Comparison of ENCODE assay signal across 8 mouse cellular contexts in the genomic region with DNA sequence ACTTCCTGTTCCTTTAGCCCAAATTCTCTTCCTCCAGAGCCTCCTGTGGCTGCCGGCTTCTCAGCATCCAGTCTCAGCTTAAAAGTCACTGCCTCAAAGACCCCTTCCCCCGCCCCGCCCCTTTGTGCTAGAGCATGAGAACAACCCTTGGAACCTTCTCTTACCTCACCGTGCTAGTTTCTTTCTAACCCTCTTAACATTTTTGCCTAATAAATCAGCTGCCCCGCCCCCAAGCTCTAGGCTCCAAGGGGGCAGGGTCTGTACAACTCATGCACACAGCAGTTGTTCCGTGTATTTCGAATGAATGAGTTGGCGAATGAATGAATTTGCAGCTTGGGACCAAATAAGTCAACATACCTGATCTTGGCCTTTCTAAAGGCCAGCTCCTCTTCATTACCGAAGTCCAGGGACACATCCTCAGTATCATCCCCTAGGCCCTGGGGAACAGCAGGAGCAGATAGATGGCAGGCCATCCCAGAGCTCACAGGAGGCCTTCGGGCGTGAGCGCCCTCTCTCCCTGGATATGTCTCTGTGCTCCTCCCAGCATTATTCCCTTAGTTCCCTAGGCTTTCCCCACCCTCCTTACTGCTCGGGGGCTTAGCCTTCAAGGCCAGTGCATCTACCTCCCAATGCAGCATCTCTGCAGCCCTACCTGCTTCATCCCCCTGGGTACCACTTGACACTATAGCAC. TPM values are rescaled to one million over a fixed set of nuclear protein-coding genes. Genes with fewer than 3 reads are reported as not detected.
DNase-seq lines count a peak whose midpoint lies in the region; ATAC-seq and TF ChIP-seq lines count a peak whose summit lies in the region.

No protein-coding gene starts in this region.

- H3K4me2 ChIP-seq in heart, embryonic 12.5 days, result peak overlapping the region; percentile 69
- H3K4me2 ChIP-seq in forebrain, postnatal 0 days (ENCODE audit: low read depth), result peak overlapping the region; percentile 81
- H3K4me2 ChIP-seq in midbrain, embryonic 14.5 days (ENCODE audit: low read length), result peak overlapping the region; percentile 81

- H3K9me3 ChIP-seq in heart, embryonic 12.5 days (replicated peaks), result no peaks in the 10 kb centered on the region
- no peaks in the 10 kb centered on the region for H3K9me3 ChIP-seq in forebrain, postnatal 0 days (ENCODE audit: low read length)
- H3K9me3 ChIP-seq in midbrain, embryonic 14.5 days (ENCODE audit: control insufficient read depth, low read length), result no peaks in the 10 kb centered on the region

- no peak for ATAC-seq in heart, embryonic 12.5 days (ENCODE audit: insufficient number of reproducible peaks, low FRiP score)
- ATAC-seq in forebrain, postnatal 0 days, result peak; percentile 85
- peak; percentile 73; the same call in 1 of the 2 replicates for ATAC-seq in midbrain, embryonic 14.5 days (ENCODE audit: low FRiP score, low TSS enrichment)

- H3K36me3 ChIP-seq in heart, embryonic 12.5 days, result no peaks in the 10 kb centered on the region
- no peaks in the 10 kb centered on the region for H3K36me3 ChIP-seq in forebrain, postnatal 0 days (ENCODE audit: insufficient read depth)
- no peaks in the 10 kb centered on the region for H3K36me3 ChIP-seq in midbrain, embryonic 14.5 days (ENCODE audit: control insufficient read depth, insufficient read depth, low read length)

- no peak for TF ChIP-seq CTCF in forebrain, postnatal 0 days (IDR thresholded peaks at IDR 0.05; ENCODE audit: low read depth)

- H3K27ac ChIP-seq in heart, embryonic 12.5 days (ENCODE audit: poor library complexity, severe bottlenecking), result no peak overlapping the region
- peak overlapping the region; percentile 91 for H3K27ac ChIP-seq in forebrain, postnatal 0 days (ENCODE audit: low read depth, low read length)
- H3K27ac ChIP-seq in midbrain, embryonic 14.5 days (replicated peaks; ENCODE audit: low read depth, low read length), result peak overlapping the region; percentile 77

- DNase-seq in heart, adult 8-10 months (ENCODE audit: low spot score), result no peak
- peak; percentile 47 for DNase-seq in Muller cell, postnatal 12 days (ENCODE audit: inconsistent ontology term)
- DNase-seq in forebrain, postnatal 0 days, result peak; percentile 53
- DNase-seq in midbrain, embryonic 14.5 days, result peak; percentile 46
- DNase-seq in left cerebral cortex, adult 18-20 months (ENCODE audit: low spot score in 2 of 2), result no peak
- DNase-seq in frontal cortex, postnatal 10 days (ENCODE audit: low spot score in 2 of 2), result no peak
- no peak for DNase-seq in gastrocnemius, postnatal 25 days

- WGBS in heart, embryonic 12.5 days, result 32% methylated on average over 13 of the region's 13 CpGs
- WGBS in forebrain, postnatal 0 days, result 10% methylated on average over 13 of the region's 13 CpGs
- WGBS in midbrain, embryonic 14.5 days, result 11% methylated on average over 13 of the region's 13 CpGs

- H3K9ac ChIP-seq in heart, embryonic 12.5 days, result peak overlapping the region; percentile 59
- peak overlapping the region; percentile 82 for H3K9ac ChIP-seq in forebrain, postnatal 0 days
- H3K9ac ChIP-seq in midbrain, embryonic 14.5 days (replicated peaks; ENCODE audit: low read length), result peak overlapping the region; percentile 61

- H3K4me3 ChIP-seq in heart, embryonic 12.5 days, result peak overlapping the region; percentile 37
- H3K4me3 ChIP-seq in forebrain, postnatal 0 days (ENCODE audit: low read depth, low read length), result peak overlapping the region; percentile 60
- peak overlapping the region; percentile 50 for H3K4me3 ChIP-seq in midbrain, embryonic 14.5 days (replicated peaks; ENCODE audit: low read depth, low read length)

- no peaks in the 10 kb centered on the region for H3K27me3 ChIP-seq in heart, embryonic 12.5 days (replicated peaks)
- H3K27me3 ChIP-seq in forebrain, postnatal 0 days (ENCODE audit: insufficient read depth, low read length), result no peaks in the 10 kb centered on the region
- no peaks in the 10 kb centered on the region for H3K27me3 ChIP-seq in midbrain, embryonic 14.5 days (ENCODE audit: control insufficient read depth, insufficient read depth, low read length)

- H3K4me1 ChIP-seq in heart, embryonic 12.5 days (replicated peaks), result peaks cover 19% of the 10 kb centered on the region
- H3K4me1 ChIP-seq in forebrain, postnatal 0 days (ENCODE audit: insufficient read depth), result peaks cover 14% of the 10 kb centered on the region
- peaks cover 29% of the 10 kb centered on the region for H3K4me1 ChIP-seq in midbrain, embryonic 14.5 days (ENCODE audit: control insufficient read depth, insufficient read depth, low read length)

RNA-seq across cellular contexts. Expression of gene Tvp23a, which starts 0.4 kb away (rescaled TPM):
- polyA plus RNA-seq in heart, embryonic 12.5 days (2016; fragmentation: Nextera tagmentation; extraction: Ambion mirVana), result 6.5 and 6.7 TPM in 2 replicates
- total RNA-seq in heart, adult 8-10 months (2022), result under 1 TPM in 3 of 4 experiments, not detected in 1; 0.16 to 0.66 (median 0.28) TPM
- 61.9 and 78.1 TPM in 2 replicates for total RNA-seq in forebrain, postnatal 0 days (2014; rRNA removed)
- polyA plus RNA-seq in forebrain, postnatal 0 days (2015; fragmentation: Nextera tagmentation; extraction: Ambion mirVana), result 37.6 and 46.3 TPM in 2 replicates
- polyA plus RNA-seq in midbrain, embryonic 14.5 days (2014; fragmentation: Nextera tagmentation; extraction: Ambion mirVana), result 39.1 and 45.2 TPM in 2 replicates
- total RNA-seq in left cerebral cortex, adult 18-20 months (2021), result 10 to 100 TPM; 28.1 to 28.2 TPM
- under 1 TPM; 0.36 to 0.40 TPM for total RNA-seq in gastrocnemius, postnatal 25 days (2021)

RNA-seq across cellular contexts. Expression of gene Ciita, which starts 33.1 kb away (rescaled TPM):
- 0.17 and 0.62 TPM in 2 replicates for polyA plus RNA-seq in heart, embryonic 12.5 days (2016; fragmentation: Nextera tagmentation; extraction: Ambion mirVana)
- total RNA-seq in heart, adult 8-10 months (2022), result under 1 TPM; 0.35 to 0.92 (median 0.67) TPM
- total RNA-seq in forebrain, postnatal 0 days (2014; rRNA removed), result not detected in 2 replicates
- polyA plus RNA-seq in forebrain, postnatal 0 days (2015; fragmentation: Nextera tagmentation; extraction: Ambion mirVana), result 0.06 and 0.10 TPM in 2 replicates
- polyA plus RNA-seq in midbrain, embryonic 14.5 days (2014; fragmentation: Nextera tagmentation; extraction: Ambion mirVana), result 0.57 and 0.58 TPM in 2 replicates
- under 1 TPM; 0.19 to 0.37 TPM for total RNA-seq in left cerebral cortex, adult 18-20 months (2021)
- total RNA-seq in gastrocnemius, postnatal 25 days (2021), result under 1 TPM; 0.11 to 0.13 TPM

RNA-seq across cellular contexts. Expression of gene Nubp1, which starts 35.0 kb away (rescaled TPM):
- 37.9 and 41.6 TPM in 2 replicates for polyA plus RNA-seq in heart, embryonic 12.5 days (2016; fragmentation: Nextera tagmentation; extraction: Ambion mirVana)
- total RNA-seq in heart, adult 8-10 months (2022), result 10 to 100 TPM in 1 of 4 experiments, 1 to 10 TPM in 3; 7.0 to 10.0 (median 8.5) TPM
- total RNA-seq in forebrain, postnatal 0 days (2014; rRNA removed), result 32.1 and 34.5 TPM in 2 replicates
- 25.7 and 32.2 TPM in 2 replicates for polyA plus RNA-seq in forebrain, postnatal 0 days (2015; fragmentation: Nextera tagmentation; extraction: Ambion mirVana)
- 47.3 and 49.0 TPM in 2 replicates for polyA plus RNA-seq in midbrain, embryonic 14.5 days (2014; fragmentation: Nextera tagmentation; extraction: Ambion mirVana)
- total RNA-seq in left cerebral cortex, adult 18-20 months (2021), result 10 to 100 TPM; 16.3 to 18.5 TPM
- total RNA-seq in gastrocnemius, postnatal 25 days (2021), result 1 to 10 TPM; 6.3 to 6.6 TPM

RNA-seq across cellular contexts. Expression of gene Tekt5, which starts 51.4 kb away (rescaled TPM):
- 0.21 and 0.24 TPM in 2 replicates for polyA plus RNA-seq in heart, embryonic 12.5 days (2016; fragmentation: Nextera tagmentation; extraction: Ambion mirVana)
- total RNA-seq in heart, adult 8-10 months (2022), result under 1 TPM in 1 of 4 experiments, not detected in 3; 0.22 TPM
- total RNA-seq in forebrain, postnatal 0 days (2014; rRNA removed), result 3.9 and 5.4 TPM in 2 replicates
- polyA plus RNA-seq in forebrain, postnatal 0 days (2015; fragmentation: Nextera tagmentation; extraction: Ambion mirVana), result 8.7 and 11.8 TPM in 2 replicates
- 7.2 and 11.4 TPM in 2 replicates for polyA plus RNA-seq in midbrain, embryonic 14.5 days (2014; fragmentation: Nextera tagmentation; extraction: Ambion mirVana)
- 10 to 100 TPM in 1 of 2 experiments, 1 to 10 TPM in 1; 9.0 to 10.7 TPM for total RNA-seq in left cerebral cortex, adult 18-20 months (2021)
- total RNA-seq in gastrocnemius, postnatal 25 days (2021), result not detected

Comparison
In these comparisons a context has a peak if more than half of its experiments do, and no peak if none do; other contexts are left out.
1. DNase-seq: peak in Muller cell, postnatal 12 days (single experiment), forebrain, postnatal 0 days (single experiment) and midbrain, embryonic 14.5 days (single experiment); none in heart, adult 8-10 months (single experiment), left cerebral cortex, adult 18-20 months (0 of 2), frontal cortex, postnatal 10 days (0 of 2) and gastrocnemius, postnatal 25 days (single experiment).
2. RNA of gene Tvp23a, which starts 0.4 kb away (total RNA-seq): 61.9 to 78.1 TPM in forebrain, postnatal 0 days and 28.1 to 28.2 TPM in left cerebral cortex, adult 18-20 months; 0.36 to 0.40 TPM in gastrocnemius, postnatal 25 days and 0.16 to 0.66 TPM in heart, adult 8-10 months; every median in the first group is over 10 times any median in the second.
3. Peak in every context shown above with its lines, with median percentiles within 50 percentile points of each other: H3K4me2 ChIP-seq, H3K4me3 ChIP-seq and H3K9ac ChIP-seq.